Mouse (Mus musculus) small intestine, adult 2 months (tissue): ENCODE data around the gene Gpr35. TPM values are rescaled to one million over a fixed set of nuclear protein-coding genes. Genes with fewer than 3 reads are reported as not detected.
A peak's percentile ranks its signal among the peaks of the same experiment; 100 is the strongest.

Experiments
- H3K27ac ChIP-seq: fragments of 200-500 bp; 2 replicates; pipeline ENCODE4 v1.5.1; 2012; ENCODE audit warnings: low read depth, low read length, control low read depth, inconsistent platforms; ENCODE audit not compliant: insufficient read depth
- H3K27me3 ChIP-seq: fragments of 200-500 bp; 2 replicates; pipeline ENCODE4 v1.6.1; 2012; ENCODE audit warnings: mild to moderate bottlenecking, moderate library complexity, low read length, inconsistent platforms; ENCODE audit not compliant: control insufficient read depth, insufficient read depth
- H3K36me3 ChIP-seq: fragments of 200-500 bp; 2 replicates; pipeline ENCODE4 v1.6.1; 2012; ENCODE audit warnings: mild to moderate bottlenecking, low read length, control low read depth, inconsistent platforms; ENCODE audit not compliant: control insufficient read depth, insufficient read depth
- H3K4me1 ChIP-seq: fragments of 200-500 bp; 2 replicates; pipeline ENCODE4 v1.6.1; 2012; ENCODE audit warnings: low read length, inconsistent platforms, mixed read lengths; ENCODE audit not compliant: control insufficient read depth, insufficient read depth, insufficient read length
- H3K4me3 ChIP-seq: fragments of 200-500 bp; 2 replicates; pipeline ENCODE4 v1.5.1; 2012; ENCODE audit warnings: low read depth, mild to moderate bottlenecking, control low read depth, inconsistent platforms, low read length, moderate library complexity
- CTCF ChIP-seq: fragments of 200-500 bp; IDR thresholded peaks from 2 replicates; pipeline ENCODE4 v1.5.1; 2012; ENCODE audit warnings: low read depth, mild to moderate bottlenecking, control low read depth, inconsistent platforms, low read length, moderate library complexity, mixed read lengths; ENCODE audit not compliant: insufficient replicate concordance, insufficient read length; ENCODE audit errors: extremely low read depth
- POLR2A ChIP-seq: fragments of 200-500 bp; IDR thresholded peaks from 2 replicates; pipeline ENCODE4 v1.6.1; 2012; ENCODE audit warnings: low read depth, mild to moderate bottlenecking, control low read depth, inconsistent platforms, low read length, moderate library complexity
- WGBS: fragments of 180-500 bp; shearing (Covaris S2); methylation state at CpG from one replicate; pipeline ENCODE4 v1.1.7; 2018; 5-methylcytosine and 5-hydroxymethylcytosine counted together
- polyA plus RNA-seq: library from polyadenylated mRNA; depleted of rRNA; stranded (reverse); fragments of >200 nt; gene quantifications from 2 replicates; pipeline ENCODE4 v1.2.3, GENCODE M21; 2012

Gpr35 gene
- polyA plus RNA-seq, 1 experiment: 25.9 TPM

- Histone ChIP-seq H3K27me3 (no peaks in the 10 kb centered on the region), H3K36me3 (no peaks in the 10 kb centered on the region), H3K4me1 (no peaks in the 10 kb centered on the region), H3K27ac (no peak overlapping the region), H3K4me3 (no peak overlapping the region)
- no peak for TF ChIP-seq POLR2A
- no peak for TF ChIP-seq CTCF
- 24% methylated on average over 7 of the region's 7 CpGs for WGBS
Observed at GRCm38 (mm10) chr1:93012103-93012585, 61.5 kb downstream of the Gpr35 start.

GRCm38 (mm10) chr1:93013367-93013766 lies 62.7 kb downstream of the Gpr35 start:
- 71% methylated on average over 4 of the region's 4 CpGs for WGBS

GRCm38 (mm10) chr1:93014460-93014859 lies 63.8 kb downstream of the Gpr35 start:
- no peak for TF ChIP-seq POLR2A
- peak; percentile 79; the same call in 1 of the 2 replicates for TF ChIP-seq CTCF
- Histone ChIP-seq H3K27ac (no peak overlapping the region), H3K4me3 (no peak overlapping the region), H3K27me3 (no peaks in the 10 kb centered on the region), H3K4me1 (no peaks in the 10 kb centered on the region), H3K36me3 (no peaks in the 10 kb centered on the region)

More at GRCm38 (mm10) chr1:93013367-93013766, 62.7 kb downstream of the Gpr35 start:
- Histone ChIP-seq H3K4me1 (no peaks in the 10 kb centered on the region), H3K4me3 (no peak overlapping the region), H3K27ac (no peak overlapping the region), H3K27me3 (no peaks in the 10 kb centered on the region), H3K36me3 (no peaks in the 10 kb centered on the region)
- TF ChIP-seq CTCF: no peak
- no peak for TF ChIP-seq POLR2A

GRCm38 (mm10) chr1:93015136-93015535 lies 64.5 kb downstream of the Gpr35 start:
- H3K27me3 ChIP-seq: no peaks in the 10 kb centered on the region
- H3K4me3 ChIP-seq: no peak overlapping the region
- WGBS: 45% methylated on average over 2 of the region's 2 CpGs
- TF ChIP-seq POLR2A (no peak), CTCF (no peak)
- no peak overlapping the region for H3K27ac ChIP-seq
- no peaks in the 10 kb centered on the region for H3K4me1 ChIP-seq
- no peaks in the 10 kb centered on the region for H3K36me3 ChIP-seq

GRCm38 (mm10) chr1:93018716-93019115 lies 68.1 kb downstream of the Gpr35 start:
- 86% methylated on average over 10 of the region's 10 CpGs for WGBS
- Histone ChIP-seq H3K4me3 (no peak overlapping the region), H3K4me1 (no peaks in the 10 kb centered on the region), H3K36me3 (no peaks in the 10 kb centered on the region), H3K27me3 (no peaks in the 10 kb centered on the region), H3K27ac (no peak overlapping the region)
- TF ChIP-seq CTCF: no peak
- TF ChIP-seq POLR2A: no peak

GRCm38 (mm10) chr1:93020602-93021001 lies 69.9 kb downstream of the Gpr35 start:
- Histone ChIP-seq H3K27ac (no peak overlapping the region), H3K27me3 (no peaks in the 10 kb centered on the region), H3K4me1 (no peaks in the 10 kb centered on the region), H3K36me3 (no peaks in the 10 kb centered on the region), H3K4me3 (no peak overlapping the region)
- TF ChIP-seq CTCF (no peak), POLR2A (no peak)
- WGBS: 76% methylated on average over 4 of the region's 4 CpGs

- TF ChIP-seq CTCF: no peak
- no peak for TF ChIP-seq POLR2A
- H3K27ac ChIP-seq: no peak overlapping the region
- H3K36me3 ChIP-seq: no peaks in the 10 kb centered on the region
- 68% methylated on average over 8 of the region's 8 CpGs for WGBS
- H3K27me3 ChIP-seq: no peaks in the 10 kb centered on the region
- no peaks in the 10 kb centered on the region for H3K4me1 ChIP-seq
- H3K4me3 ChIP-seq: no peak overlapping the region
Observed at GRCm38 (mm10) chr1:93026600-93026999, 75.9 kb downstream of the Gpr35 start.

- Histone ChIP-seq H3K36me3 (no peaks in the 10 kb centered on the region), H3K27ac (no peak overlapping the region), H3K27me3 (no peaks in the 10 kb centered on the region), H3K4me3 (no peak overlapping the region), H3K4me1 (no peaks in the 10 kb centered on the region)
- no peak for TF ChIP-seq POLR2A
- TF ChIP-seq CTCF: no peak
- WGBS: 84% methylated on average over 10 of the region's 10 CpGs
Observed at GRCm38 (mm10) chr1:93029387-93029786, 78.7 kb downstream of the Gpr35 start.
